Mouse (Mus musculus): ENCODE data around the gene Rnd1.

The Rnd1 gene

DNA sequence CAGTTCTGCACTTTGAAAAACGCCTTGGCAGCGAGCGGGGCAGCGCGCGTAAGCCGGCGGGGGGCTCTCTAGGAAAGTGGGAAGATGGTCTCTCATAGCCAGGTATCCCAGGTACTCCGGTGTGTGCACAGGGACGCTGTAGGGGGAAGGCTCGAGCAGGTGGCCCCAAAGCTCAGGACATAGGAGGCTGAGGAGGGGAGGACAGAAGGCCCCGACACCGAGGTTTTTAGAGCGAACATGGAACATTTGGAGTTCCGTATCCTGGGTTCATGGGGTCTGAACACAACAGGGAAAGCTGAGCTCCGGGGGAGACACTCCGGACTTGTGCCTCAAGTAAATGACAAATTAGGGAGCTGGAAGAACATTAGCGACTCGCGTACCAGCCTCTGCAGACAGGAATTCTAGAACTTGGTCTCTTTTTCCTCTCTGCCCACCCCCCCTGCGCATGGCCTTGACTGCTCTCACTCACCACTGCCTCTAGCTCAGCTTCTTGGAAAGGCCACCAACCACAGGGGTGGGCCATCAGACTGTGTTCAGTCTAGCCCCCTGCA, 41.9 kb downstream of the Rnd1 start:
- peak in 1 of 2 experiments; percentile 25 for DNase-seq

DNA sequence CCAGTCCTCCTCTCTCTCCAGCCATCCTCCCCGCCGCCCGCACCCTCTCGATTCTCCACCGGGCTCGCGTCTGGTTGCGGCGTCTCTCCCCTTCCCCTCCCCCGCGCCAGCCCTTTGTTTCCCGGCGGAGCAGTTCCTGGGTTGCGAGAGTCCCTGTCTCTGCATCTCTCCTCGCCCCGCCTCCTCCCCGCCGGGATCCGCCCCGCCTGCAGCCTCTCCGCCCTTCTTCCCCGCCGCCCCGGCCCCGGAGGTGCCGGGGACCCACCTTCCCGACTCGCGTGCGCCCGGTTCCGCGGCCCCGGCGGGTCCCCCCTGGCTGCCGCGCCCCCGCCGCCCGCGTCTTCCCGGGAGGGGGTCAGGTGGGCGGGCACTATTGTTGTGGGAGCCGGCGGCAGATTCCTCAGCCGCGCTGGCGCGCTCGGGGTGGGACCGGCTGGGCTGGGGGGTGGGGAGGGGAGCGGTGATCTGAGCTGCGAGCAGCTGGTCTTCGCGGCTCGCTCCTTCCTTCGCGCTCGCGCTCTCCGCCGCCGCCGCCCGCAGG, 42.6 kb downstream of the Rnd1 start:
- DNase-seq, result peak; percentile 73 to 81

DNA sequence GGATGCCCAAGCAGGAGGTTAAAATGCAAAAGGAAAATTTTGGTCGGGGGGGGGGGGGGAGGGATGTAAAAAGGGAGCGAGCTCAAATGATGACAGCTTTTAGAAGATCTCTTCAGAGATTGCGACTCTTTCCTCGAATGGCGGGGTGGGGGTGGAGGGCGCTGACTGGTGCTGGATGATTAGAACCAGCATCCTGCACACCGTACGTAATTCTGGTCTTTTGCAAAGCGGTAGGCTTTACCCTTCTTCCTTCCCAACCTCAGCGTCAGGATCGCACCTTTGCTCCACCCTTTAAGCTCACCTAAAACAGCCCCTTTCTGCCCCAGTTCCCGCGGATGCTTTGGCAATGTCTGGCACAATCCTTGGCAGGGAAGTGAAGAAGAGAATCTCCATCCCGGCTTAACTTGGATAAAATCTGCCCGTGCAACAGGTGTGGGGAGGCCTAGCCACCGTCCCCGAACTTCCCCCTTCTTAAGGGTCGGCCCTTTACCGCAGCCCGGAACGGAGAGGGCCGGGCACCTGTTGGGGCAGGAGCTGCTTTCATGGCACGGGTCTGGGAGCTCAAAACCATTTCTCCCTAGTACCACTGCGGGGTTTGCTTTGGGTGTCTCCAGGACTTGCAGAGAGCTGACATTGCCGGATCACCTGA, 43.3 kb downstream of the Rnd1 start:
- peak in 1 of 2 experiments; percentile 27 for DNase-seq

DNA sequence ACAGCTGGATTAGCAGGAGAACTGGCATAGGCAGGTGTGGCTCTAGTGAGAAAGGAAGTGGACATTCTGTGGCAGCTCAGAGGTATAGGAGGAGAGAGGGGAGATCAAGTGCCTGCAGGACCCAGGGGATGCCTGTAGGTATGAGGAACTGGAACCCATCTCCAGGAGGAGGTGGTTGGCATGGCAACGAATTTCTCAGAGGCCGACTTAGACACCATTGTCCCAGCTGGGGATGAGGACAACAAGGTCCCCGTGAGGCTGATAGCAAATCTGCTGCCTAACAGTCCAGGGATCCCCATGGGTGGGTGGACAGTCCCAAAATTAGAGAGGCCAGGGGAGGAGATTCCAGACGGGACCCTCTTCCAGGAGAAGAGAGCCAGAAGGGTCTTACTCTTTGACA, 44.3 kb downstream of the Rnd1 start:
- no peak for DNase-seq

GRCm38 (mm10) chr15:98632107-98632744, 45.0 kb downstream of the Rnd1 start:
- DNase-seq, result peak; percentile 28 to 50

DNA sequence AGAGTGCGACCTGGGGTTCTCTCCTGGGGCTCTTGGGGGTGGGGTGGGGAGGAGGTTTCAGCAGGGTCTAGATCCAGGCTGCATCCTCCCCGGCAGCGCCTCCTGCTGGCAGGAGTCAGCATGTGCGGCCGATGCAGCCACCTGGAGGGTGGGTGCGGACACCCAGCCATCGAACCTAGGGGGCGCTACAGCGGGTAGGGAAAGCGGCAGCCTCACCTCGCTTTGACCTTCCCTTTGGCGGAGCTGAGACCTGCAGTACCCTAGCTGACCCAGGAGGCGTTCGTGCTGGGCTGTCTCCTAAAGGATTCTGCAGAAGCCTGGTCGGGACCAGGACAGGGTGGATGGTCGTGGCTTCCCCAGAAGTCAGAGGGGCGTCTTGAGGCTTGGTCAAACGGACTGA, 45.8 kb downstream of the Rnd1 start:
- peak; percentile 73 to 80 for DNase-seq

- DNase-seq, result no peak
Observed at GRCm38 (mm10) chr15:98630540-98630939, 46.7 kb downstream of the Rnd1 start, which contains the start of gene Cacnb3. Cacnb3 (plus strand) TSS chr15:98630840.

- no peak for DNase-seq
Observed at GRCm38 (mm10) chr15:98629464-98629863, 47.8 kb downstream of the Rnd1 start.

DNA sequence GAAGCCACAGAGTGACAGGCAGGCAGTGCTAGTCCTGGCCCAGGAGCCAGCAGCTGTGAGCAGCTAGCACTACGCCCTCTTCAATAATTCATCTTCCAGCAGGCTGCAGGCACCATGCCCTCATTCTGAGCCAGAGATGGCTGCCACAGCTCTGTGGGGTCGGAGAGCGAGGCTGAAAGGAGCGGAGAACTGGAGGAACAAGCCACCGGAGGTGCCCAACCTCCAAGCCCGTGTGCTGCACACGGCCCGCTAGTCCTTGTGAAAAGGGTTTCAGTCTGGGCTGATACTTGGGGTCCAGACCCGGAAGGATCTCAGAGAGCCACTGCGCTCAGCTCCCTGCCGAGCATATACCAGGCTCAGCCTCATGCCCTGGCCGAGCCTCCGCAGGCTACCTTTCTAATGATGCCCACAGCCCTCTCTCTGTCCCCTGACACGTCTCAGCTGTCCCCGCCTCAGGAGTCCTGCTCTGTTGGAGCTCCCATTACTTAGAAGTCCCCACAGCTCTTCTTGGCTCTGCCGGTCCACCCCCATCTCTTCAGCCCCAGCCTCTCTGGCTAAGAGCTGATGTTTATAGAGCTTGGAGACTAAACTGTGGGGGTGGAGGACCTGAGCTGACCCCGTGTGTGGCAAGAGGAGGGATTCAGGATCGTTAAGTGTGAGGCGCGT, 48.5 kb downstream of the Rnd1 start:
- no peak for DNase-seq

DNA sequence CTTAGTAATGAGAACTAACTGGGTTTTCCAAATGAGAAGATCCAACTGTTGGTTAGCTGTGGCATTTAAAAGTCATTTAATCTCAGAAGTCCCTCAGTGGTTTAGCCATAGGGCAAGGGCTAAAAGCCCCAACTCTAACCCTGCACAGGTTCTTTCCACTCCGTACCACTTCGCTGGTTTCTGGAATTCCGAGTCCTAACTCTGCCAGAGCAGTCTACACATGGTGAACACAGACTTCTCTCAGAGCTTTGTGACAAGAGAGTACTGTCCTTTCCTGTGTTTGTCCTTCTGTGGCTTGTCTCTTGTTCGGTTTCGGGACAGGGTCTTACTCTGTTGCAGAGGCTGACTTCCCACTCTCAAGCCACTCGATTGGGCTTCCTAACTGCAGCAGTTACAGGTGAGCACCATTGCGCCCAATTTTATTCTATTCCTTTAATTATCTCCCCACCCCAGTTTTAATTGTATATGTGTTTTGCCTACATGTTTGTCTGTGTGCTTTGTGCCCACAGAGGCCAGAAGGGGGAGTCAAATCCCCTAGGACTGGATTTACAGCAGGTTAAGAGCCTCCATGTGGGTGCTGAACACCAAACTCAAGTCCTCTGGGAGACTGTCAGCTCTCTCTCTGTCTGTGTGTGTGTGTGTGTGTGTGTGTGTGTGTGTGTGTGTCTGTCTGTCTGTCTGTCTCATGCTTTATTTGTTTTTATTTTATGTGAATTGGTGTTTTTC, 50.6 kb downstream of the Rnd1 start:
- DNase-seq, result no peak

GRCm38 (mm10) chr15:98626078-98626477, 51.2 kb downstream of the Rnd1 start:
- no peak for DNase-seq

DNA sequence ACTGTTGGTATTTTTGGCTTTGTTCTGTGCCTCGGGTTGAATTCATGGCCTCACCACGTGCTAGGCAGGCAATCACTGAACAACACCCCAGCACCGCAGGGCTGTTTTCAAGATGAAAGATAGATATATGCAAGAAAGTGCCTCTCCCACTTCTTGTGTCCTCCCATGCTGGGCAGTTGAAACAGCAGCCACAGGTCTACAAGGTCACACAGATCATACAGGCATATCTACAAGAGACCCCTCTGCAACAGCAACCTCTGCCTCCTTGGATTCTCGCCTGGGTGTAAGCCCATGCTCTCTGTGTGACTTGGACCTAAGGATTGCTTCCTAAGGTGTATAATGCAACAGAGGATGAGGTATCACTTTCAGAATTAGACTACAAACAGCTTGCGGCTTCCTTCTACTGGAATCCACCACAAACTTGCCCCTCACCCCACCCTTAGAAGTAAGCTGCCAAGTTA, 53.9 kb downstream of the Rnd1 start:
- no peak for DNase-seq

GRCm38 (mm10) chr15:98622721-98623120, 54.5 kb downstream of the Rnd1 start:
- DNase-seq, result no peak

- DNase-seq, result no peak
Observed at GRCm38 (mm10) chr15:98622199-98622598, 55.1 kb downstream of the Rnd1 start.

DNA sequence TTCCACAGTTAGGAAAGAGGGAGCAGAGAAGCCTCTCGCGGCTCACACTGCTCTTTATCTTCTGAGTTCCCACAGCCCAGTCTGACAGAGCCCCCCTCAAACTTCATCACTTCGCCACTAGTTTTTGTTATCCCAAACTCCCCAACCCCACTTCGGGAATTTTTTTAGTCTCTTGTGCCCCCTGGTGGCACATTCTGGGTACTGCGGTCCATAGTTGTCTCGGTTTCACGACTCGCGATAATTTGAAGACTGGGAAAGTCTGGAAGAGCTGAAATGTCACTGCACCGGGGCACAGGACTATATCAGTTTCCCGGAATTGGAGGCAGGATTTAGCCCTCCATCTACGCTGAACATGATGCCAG, 60.1 kb downstream of the Rnd1 start:
- peak; percentile 81 to 82 for DNase-seq

DNA sequence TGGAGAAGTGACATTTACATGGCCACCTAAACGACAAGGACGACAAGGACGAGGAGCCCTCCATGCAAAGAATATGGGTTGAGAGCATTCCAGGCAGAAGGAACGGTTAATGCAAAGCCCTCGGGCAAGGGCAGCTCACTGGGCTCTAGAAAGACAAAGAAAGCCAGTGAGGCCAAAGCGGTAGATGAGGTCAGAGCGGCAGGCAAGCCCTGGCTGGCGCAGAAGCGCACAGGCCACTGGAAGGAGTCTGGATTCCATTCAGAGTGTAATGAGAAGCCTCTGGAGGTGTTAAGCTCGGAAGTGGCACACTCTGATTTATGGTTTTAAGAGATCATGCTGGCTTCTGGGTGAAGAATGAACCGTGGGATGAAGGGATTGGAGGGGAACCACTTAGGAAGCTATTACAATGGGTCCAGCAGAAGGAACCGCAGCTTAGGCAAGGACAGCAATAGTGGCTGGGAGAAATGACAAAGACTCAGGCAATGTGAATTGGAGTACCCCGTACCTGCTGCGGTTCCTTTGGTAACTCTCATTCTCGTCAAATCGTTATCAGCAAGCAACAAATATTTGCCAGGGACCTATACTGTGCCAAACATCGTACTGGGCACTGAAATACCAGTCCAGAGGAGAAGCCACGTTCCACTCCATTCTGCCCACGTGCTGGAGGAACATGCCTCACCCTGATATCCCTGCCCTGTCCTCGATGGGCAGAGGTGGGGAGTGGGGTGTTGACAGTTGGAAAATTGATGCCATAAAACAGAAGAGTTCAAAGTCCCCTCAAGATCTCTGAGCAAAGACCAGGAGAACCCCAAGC, 60.7 kb downstream of the Rnd1 start:
- no peak for DNase-seq

GRCm38 (mm10) chr15:98615751-98616150, 61.5 kb downstream of the Rnd1 start:
- DNase-seq, result no peak

DNA sequence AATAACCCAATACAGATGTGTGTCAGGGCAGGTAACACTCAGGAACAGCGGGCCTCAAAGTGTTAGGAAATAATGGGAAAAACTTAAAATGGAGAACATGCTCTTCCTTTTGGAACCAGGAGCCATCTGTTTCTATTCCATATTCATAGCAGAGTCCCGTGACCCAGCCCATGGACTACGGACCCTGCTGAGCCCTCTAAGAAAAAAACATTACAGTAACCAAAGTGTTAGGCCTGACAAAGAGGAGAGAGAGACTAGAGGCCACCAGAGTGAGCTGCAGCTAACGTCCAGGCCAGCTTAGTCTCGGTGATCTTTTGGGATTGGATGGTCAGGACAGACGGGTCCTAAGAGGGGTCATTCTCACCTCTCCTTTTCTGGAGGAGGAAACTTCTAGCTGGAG, 62.3 kb downstream of the Rnd1 start:
- no peak for DNase-seq

- DNase-seq, result peak; percentile 77 to 78
Observed at GRCm38 (mm10) chr15:98614551-98614950, 62.7 kb downstream of the Rnd1 start.

Data from cerebellum, postnatal 36 days (tissue).